Mouse (Mus musculus) adrenal gland, postnatal 36 days (tissue): ENCODE measurements around the gene Cd2bp2. TPM values are rescaled to one million over a fixed set of nuclear protein-coding genes. Genes with fewer than 3 reads are reported as not detected.

ENCODE experiments used
- DNase-seq, 2 experiments: peaks; one replicate each; pipeline ENCODE4 v3.0.0; 2021; ENCODE audit warnings: mixed read lengths in 1 of 2
- long read RNA-seq, 2 experiments: library from polyadenylated mRNA; stranded (forward); transcript quantifications; one replicate each; pipeline ENCODE4 v2.0.0; 2021; ENCODE audit warnings: borderline sequencing depth in 2 of 2
- total RNA-seq, 2 experiments: library from RNA; stranded (reverse); gene quantifications; 2 replicates each; pipeline ENCODE4 v1.2.3; 2021

Cd2bp2 gene
- total RNA-seq, result 10 to 100 TPM; 59.3 to 61.0 TPM
- long read RNA-seq, experiment 1, transcript Cd2bp2-202 (7 exons, 3,284 nt), result major isoform, 31 of 63 reads
- long read RNA-seq, experiment 1, partial matches to known transcripts, result 10 of 63 reads
- long read RNA-seq, experiment 1, other reads (novel, unspliced or antisense), result 21 of 63 reads
- long read RNA-seq, experiment 2, transcript Cd2bp2-202 (7 exons, 3,284 nt), result major isoform, 11 of 21 reads
- long read RNA-seq, experiment 2, partial matches to known transcripts, result 4 of 21 reads
- long read RNA-seq, experiment 2, other reads (novel, unspliced or antisense), result 5 of 21 reads

- peak; percentile 95 to 96 for DNase-seq
These were observed at the start of gene Cd2bp2 for GRCm38 (mm10) chr7:127195544-127196295. Cd2bp2 (minus strand) TSS chr7:127196050.

- DNase-seq, result peak in 1 of 2 experiments; percentile 63
These were observed 49.0 kb upstream of the Cd2bp2 start for GRCm38 (mm10) chr7:127244658-127245510.

- peak; percentile 97 to 99 for DNase-seq
These were observed 48.2 kb upstream of the Cd2bp2 start, which contains the start of gene Zfp771 for GRCm38 (mm10) chr7:127243870-127244657. Zfp771 (plus strand) TSS chr7:127244274.

- DNase-seq, result no peak
These were observed 47.6 kb upstream of the Cd2bp2 start for GRCm38 (mm10) chr7:127243361-127243867.

- peak in 1 of 2 experiments; percentile 43 for DNase-seq
These were observed 38.9 kb upstream of the Cd2bp2 start for GRCm38 (mm10) chr7:127234777-127235176.

GRCm38 (mm10) chr7:127233765-127234164, 37.9 kb upstream of the Cd2bp2 start:
- DNase-seq, result no peak

- peak; percentile 32 to 51 for DNase-seq
These were observed 37.5 kb upstream of the Cd2bp2 start for GRCm38 (mm10) chr7:127233368-127233749.

- DNase-seq, result peak; percentile 89 to 93
These were observed 36.9 kb upstream of the Cd2bp2 start, which contains the start of the genes Zfp553 and Sept1 for GRCm38 (mm10) chr7:127232622-127233367. Zfp553 (plus strand) TSS chr7:127233061. Sept1 (minus strand) TSS chr7:127233130.

- no peak for DNase-seq
These were observed 36.2 kb upstream of the Cd2bp2 start for GRCm38 (mm10) chr7:127231826-127232621.

- DNase-seq, result no peak
These were observed 35.5 kb upstream of the Cd2bp2 start for GRCm38 (mm10) chr7:127231376-127231775.

- peak; percentile 83 to 90 for DNase-seq
These were observed 32.9 kb upstream of the Cd2bp2 start for GRCm38 (mm10) chr7:127228615-127229303.

- DNase-seq, result no peak
These were observed 29.5 kb upstream of the Cd2bp2 start for GRCm38 (mm10) chr7:127225147-127225995.

GRCm38 (mm10) chr7:127224616-127225015, 28.8 kb upstream of the Cd2bp2 start:
- no peak for DNase-seq

GRCm38 (mm10) chr7:127223515-127224478, 27.9 kb upstream of the Cd2bp2 start:
- no peak for DNase-seq

GRCm38 (mm10) chr7:127223106-127223505, 27.3 kb upstream of the Cd2bp2 start:
- DNase-seq, result no peak

- DNase-seq, result no peak
These were observed 24.6 kb upstream of the Cd2bp2 start for GRCm38 (mm10) chr7:127220440-127220839.

GRCm38 (mm10) chr7:127218670-127219069, 22.8 kb upstream of the Cd2bp2 start:
- DNase-seq, result no peak
